Mouse (Mus musculus): Measurements from ENCODE around the gene Adam1a. TPM values are rescaled to one million over a fixed set of nuclear protein-coding genes. Genes with fewer than 3 reads are reported as not detected.

Adam1a gene
- polyA plus RNA-seq, 2 experiments = 1.3 to 14.7 TPM

- H3K36me3 ChIP-seq (ENCODE audit: control insufficient read depth, insufficient read depth, low read length) = no peaks in the 10 kb centered on the region
- WGBS = 23% methylated on average over 3 of the region's 3 CpGs
- H3K27ac ChIP-seq (replicated peaks; ENCODE audit: low read depth, low read length) = no peak overlapping the region
- H3K4me1 ChIP-seq (ENCODE audit: control insufficient read depth, insufficient read depth, low read length) = no peaks in the 10 kb centered on the region
- no peak overlapping the region for H3K4me3 ChIP-seq (replicated peaks; ENCODE audit: low read length)
- H3K9ac ChIP-seq (ENCODE audit: low read depth, low read length, severe bottlenecking) = no peak overlapping the region
- ATAC-seq (ENCODE audit: low FRiP score, low read depth) (no peak), DNase-seq (ENCODE audit: low spot score) (no peak)
- no peaks in the 10 kb centered on the region for H3K27me3 ChIP-seq (ENCODE audit: control insufficient read depth, insufficient read depth, low read length)
- no peak overlapping the region for H3K4me2 ChIP-seq (replicated peaks; ENCODE audit: low read depth, low read length, severe bottlenecking)
- no peak for TF ChIP-seq POLR2A (IDR thresholded peaks at IDR 0.05; ENCODE audit: borderline replicate concordance, extremely low read depth, insufficient read depth, insufficient read length)
- no peaks in the 10 kb centered on the region for H3K9me3 ChIP-seq (ENCODE audit: control insufficient read depth, low read length)
Observed at GRCm38 (mm10) chr5:121469566-121469965, 75.7 kb downstream of the Adam1a start.

Other genes starting within 250 kb of the Adam1a start
- 102 and 109 TPM in 2 replicates for gene Trafd1, start 159.8 kb downstream of the Adam1a start, polyA plus RNA-seq (2012; rRNA removed)
- gene Trafd1, start 159.8 kb downstream of the Adam1a start, polyA plus RNA-seq (2014; fragmentation: Nextera tagmentation; extraction: Ambion mirVana) = 70.2 and 74.7 TPM in 2 replicates
- 20.2 and 20.9 TPM in 2 replicates for gene Naa25, start 147.5 kb downstream of the Adam1a start, polyA plus RNA-seq (2012; rRNA removed)
- 39.8 and 41.2 TPM in 2 replicates for gene Naa25, start 147.5 kb downstream of the Adam1a start, polyA plus RNA-seq (2014; fragmentation: Nextera tagmentation; extraction: Ambion mirVana)
- gene Tmem116, start 93.6 kb downstream of the Adam1a start, polyA plus RNA-seq (2012; rRNA removed) = 2.4 and 3.4 TPM in 2 replicates
- gene Tmem116, start 93.6 kb downstream of the Adam1a start, polyA plus RNA-seq (2014; fragmentation: Nextera tagmentation; extraction: Ambion mirVana) = 1.5 and 2.9 TPM in 2 replicates
- gene Erp29, start 93.0 kb downstream of the Adam1a start, polyA plus RNA-seq (2012; rRNA removed) = 113 and 161 TPM in 2 replicates
- 159 and 162 TPM in 2 replicates for gene Erp29, start 93.0 kb downstream of the Adam1a start, polyA plus RNA-seq (2014; fragmentation: Nextera tagmentation; extraction: Ambion mirVana)
- gene Adam1b, start 42.0 kb downstream of the Adam1a start, polyA plus RNA-seq (2012; rRNA removed) = not detected in 2 replicates
- 0.18 TPM in 1 of 2 replicates, not detected in the other for gene Adam1b, start 42.0 kb downstream of the Adam1a start, polyA plus RNA-seq (2014; fragmentation: Nextera tagmentation; extraction: Ambion mirVana)
- gene Gm42878, start within 50 bp of the Adam1a start, polyA plus RNA-seq (2012; rRNA removed) = 0.28 and 0.31 TPM in 2 replicates
- 0.69 TPM in 1 of 2 replicates, not detected in the other for gene Gm42878, start within 50 bp of the Adam1a start, polyA plus RNA-seq (2014; fragmentation: Nextera tagmentation; extraction: Ambion mirVana)
- 89.2 and 110 TPM in 2 replicates for gene Mapkapk5, start 423 bp upstream of the Adam1a start, polyA plus RNA-seq (2012; rRNA removed)
- 60.4 and 61.6 TPM in 2 replicates for gene Mapkapk5, start 423 bp upstream of the Adam1a start, polyA plus RNA-seq (2014; fragmentation: Nextera tagmentation; extraction: Ambion mirVana)
- 328 and 418 TPM in 2 replicates for gene Aldh2, start 48.3 kb upstream of the Adam1a start, polyA plus RNA-seq (2012; rRNA removed)
- 108 and 134 TPM in 2 replicates for gene Aldh2, start 48.3 kb upstream of the Adam1a start, polyA plus RNA-seq (2014; fragmentation: Nextera tagmentation; extraction: Ambion mirVana)
- gene Acad12, start 73.5 kb upstream of the Adam1a start, polyA plus RNA-seq (2012; rRNA removed) = 2.0 and 3.2 TPM in 2 replicates
- gene Acad12, start 73.5 kb upstream of the Adam1a start, polyA plus RNA-seq (2014; fragmentation: Nextera tagmentation; extraction: Ambion mirVana) = 1.6 and 2.1 TPM in 2 replicates
- 2.6 and 2.7 TPM in 2 replicates for gene Acad10, start 115.0 kb upstream of the Adam1a start, polyA plus RNA-seq (2012; rRNA removed)
- gene Acad10, start 115.0 kb upstream of the Adam1a start, polyA plus RNA-seq (2014; fragmentation: Nextera tagmentation; extraction: Ambion mirVana) = 1.3 and 2.2 TPM in 2 replicates
- gene Brap, start 115.1 kb upstream of the Adam1a start, polyA plus RNA-seq (2012; rRNA removed) = 26.1 and 28.2 TPM in 2 replicates
- gene Brap, start 115.1 kb upstream of the Adam1a start, polyA plus RNA-seq (2014; fragmentation: Nextera tagmentation; extraction: Ambion mirVana) = 44.6 and 52.7 TPM in 2 replicates
- gene Atxn2, start 165.9 kb upstream of the Adam1a start, polyA plus RNA-seq (2012; rRNA removed) = 156 and 220 TPM in 2 replicates
- gene Atxn2, start 165.9 kb upstream of the Adam1a start, polyA plus RNA-seq (2014; fragmentation: Nextera tagmentation; extraction: Ambion mirVana) = 87.2 and 108 TPM in 2 replicates